Mouse (Mus musculus): ENCODE data around the gene Ajuba. TPM values are rescaled to one million over a fixed set of nuclear protein-coding genes. Genes with fewer than 3 reads are reported as not detected.

Ajuba gene
- polyA plus RNA-seq, 1 experiment from 2014 or later = 38.5 TPM

- H3K4me2 ChIP-seq (ENCODE audit: low read depth, severe bottlenecking) = no peak overlapping the region
- WGBS = 67% methylated on average over 11 of the region's 11 CpGs
- peaks cover 9% of the 10 kb centered on the region for H3K36me3 ChIP-seq (ENCODE audit: control insufficient read depth, insufficient read depth, low read length)
- H3K4me3 ChIP-seq (ENCODE audit: low read depth, low read length) = no peak overlapping the region
- no peaks in the 10 kb centered on the region for H3K9me3 ChIP-seq (ENCODE audit: control insufficient read depth, low read length)
- H3K27me3 ChIP-seq (ENCODE audit: control insufficient read depth, insufficient read depth, low read length) = no peaks in the 10 kb centered on the region
- no peaks in the 10 kb centered on the region for H3K4me1 ChIP-seq (ENCODE audit: control insufficient read depth, insufficient read depth, low read length)
- ATAC-seq (ENCODE audit: insufficient number of reproducible peaks, low FRiP score, low TSS enrichment, low read depth) = no peak
- no peak overlapping the region for H3K27ac ChIP-seq (replicated peaks; ENCODE audit: low read depth, low read length)
- DNase-seq (ENCODE audit: low spot score) = no peak
- H3K9ac ChIP-seq (ENCODE audit: low read length) = no peak overlapping the region
These were observed 36.6 kb downstream of the Ajuba start for GRCm38 (mm10) chr14:54540771-54541170.

GRCm38 (mm10) chr14:54538580-54538979 is 38.8 kb downstream of the Ajuba start:
- Histone ChIP-seq H3K27me3 (ENCODE audit: control insufficient read depth, insufficient read depth, low read length) (no peaks in the 10 kb centered on the region), H3K27ac (replicated peaks; ENCODE audit: low read depth, low read length) (no peak overlapping the region)

GRCm38 (mm10) chr14:54528446-54529111 is 48.8 kb downstream of the Ajuba start:
- DNase-seq (ENCODE audit: low spot score) (peak; percentile 97), ATAC-seq (ENCODE audit: insufficient number of reproducible peaks, low FRiP score, low TSS enrichment, low read depth) (peak; percentile 84)
- no peak overlapping the region for H3K4me3 ChIP-seq (ENCODE audit: low read depth, low read length)
- no peak overlapping the region for H3K9ac ChIP-seq (ENCODE audit: low read length)
- 13% methylated on average over 17 of the region's 17 CpGs for WGBS
- no peak overlapping the region for H3K27ac ChIP-seq (replicated peaks; ENCODE audit: low read depth, low read length)
- H3K27me3 ChIP-seq (ENCODE audit: control insufficient read depth, insufficient read depth, low read length) = no peaks in the 10 kb centered on the region
- H3K4me1 ChIP-seq (ENCODE audit: control insufficient read depth, insufficient read depth, low read length) = peaks cover 8% of the 10 kb centered on the region; the same call in 1 of the 2 replicates
- no peaks in the 10 kb centered on the region for H3K36me3 ChIP-seq (ENCODE audit: control insufficient read depth, insufficient read depth, low read length)
- H3K4me2 ChIP-seq (ENCODE audit: low read depth, severe bottlenecking) = no peak overlapping the region
- H3K9me3 ChIP-seq (ENCODE audit: control insufficient read depth, low read length) = no peaks in the 10 kb centered on the region

More at GRCm38 (mm10) chr14:54538580-54538979, 38.8 kb downstream of the Ajuba start:
- Histone ChIP-seq H3K4me1 (ENCODE audit: control insufficient read depth, insufficient read depth, low read length) (no peaks in the 10 kb centered on the region), H3K9me3 (ENCODE audit: control insufficient read depth, low read length) (no peaks in the 10 kb centered on the region), H3K9ac (ENCODE audit: low read length) (no peak overlapping the region), H3K36me3 (ENCODE audit: control insufficient read depth, insufficient read depth, low read length) (peaks cover 5% of the 10 kb centered on the region; the same call in 1 of the 2 replicates), H3K4me3 (ENCODE audit: low read depth, low read length) (no peak overlapping the region), H3K4me2 (ENCODE audit: low read depth, severe bottlenecking) (no peak overlapping the region)
- WGBS = 83% methylated on average over 2 of the region's 2 CpGs
- DNase-seq (ENCODE audit: low spot score) (no peak), ATAC-seq (ENCODE audit: insufficient number of reproducible peaks, low FRiP score, low TSS enrichment, low read depth) (no peak)

- Histone ChIP-seq H3K4me1 (ENCODE audit: control insufficient read depth, insufficient read depth, low read length) (peaks cover 8% of the 10 kb centered on the region; the same call in 1 of the 2 replicates), H3K4me3 (ENCODE audit: low read depth, low read length) (peak overlapping the region; percentile 34), H3K27me3 (ENCODE audit: control insufficient read depth, insufficient read depth, low read length) (no peaks in the 10 kb centered on the region), H3K36me3 (ENCODE audit: control insufficient read depth, insufficient read depth, low read length) (no peaks in the 10 kb centered on the region), H3K27ac (replicated peaks; ENCODE audit: low read depth, low read length) (no peak overlapping the region), H3K9ac (ENCODE audit: low read length) (peak overlapping the region; percentile 68), H3K4me2 (ENCODE audit: low read depth, severe bottlenecking) (peak overlapping the region; percentile 75), H3K9me3 (ENCODE audit: control insufficient read depth, low read length) (no peaks in the 10 kb centered on the region)
- ATAC-seq (ENCODE audit: insufficient number of reproducible peaks, low FRiP score, low TSS enrichment, low read depth) = peak; percentile 47; the same call in 1 of the 2 replicates
- 16% methylated on average over 5 of the region's 5 CpGs for WGBS
- peak; percentile 31 for DNase-seq (ENCODE audit: low spot score)
These were observed 49.4 kb downstream of the Ajuba start for GRCm38 (mm10) chr14:54528007-54528393.

- DNase-seq (ENCODE audit: low spot score) (peak; percentile 63), ATAC-seq (ENCODE audit: insufficient number of reproducible peaks, low FRiP score, low TSS enrichment, low read depth) (peak; percentile 65; the same call in 1 of the 2 replicates)
- 1% methylated on average over 18 of the region's 18 CpGs for WGBS
- Histone ChIP-seq H3K9me3 (ENCODE audit: control insufficient read depth, low read length) (no peaks in the 10 kb centered on the region), H3K27me3 (ENCODE audit: control insufficient read depth, insufficient read depth, low read length) (no peaks in the 10 kb centered on the region), H3K4me2 (ENCODE audit: low read depth, severe bottlenecking) (peak overlapping the region; percentile 75), H3K4me1 (ENCODE audit: control insufficient read depth, insufficient read depth, low read length) (peaks cover 8% of the 10 kb centered on the region; the same call in 1 of the 2 replicates), H3K9ac (ENCODE audit: low read length) (peak overlapping the region; percentile 68), H3K27ac (replicated peaks; ENCODE audit: low read depth, low read length) (peak overlapping the region; percentile 42; the same call in 1 of the 2 replicates), H3K4me3 (ENCODE audit: low read depth, low read length) (peak overlapping the region; percentile 34), H3K36me3 (ENCODE audit: control insufficient read depth, insufficient read depth, low read length) (no peaks in the 10 kb centered on the region)
These were observed 49.9 kb downstream of the Ajuba start for GRCm38 (mm10) chr14:54527227-54528006.

GRCm38 (mm10) chr14:54523600-54523999 is 53.8 kb downstream of the Ajuba start:
- no peak for DNase-seq (ENCODE audit: low spot score)

More at GRCm38 (mm10) chr14:54523600-54523999, 53.8 kb downstream of the Ajuba start:
- Histone ChIP-seq H3K4me2 (ENCODE audit: low read depth, severe bottlenecking) (no peak overlapping the region), H3K36me3 (ENCODE audit: control insufficient read depth, insufficient read depth, low read length) (no peaks in the 10 kb centered on the region), H3K4me3 (ENCODE audit: low read depth, low read length) (no peak overlapping the region), H3K9me3 (ENCODE audit: control insufficient read depth, low read length) (no peaks in the 10 kb centered on the region), H3K27me3 (ENCODE audit: control insufficient read depth, insufficient read depth, low read length) (no peaks in the 10 kb centered on the region), H3K4me1 (ENCODE audit: control insufficient read depth, insufficient read depth, low read length) (peaks cover 8% of the 10 kb centered on the region; the same call in 1 of the 2 replicates), H3K27ac (replicated peaks; ENCODE audit: low read depth, low read length) (no peak overlapping the region), H3K9ac (ENCODE audit: low read length) (no peak overlapping the region)
- no peak for ATAC-seq (ENCODE audit: insufficient number of reproducible peaks, low FRiP score, low TSS enrichment, low read depth)
- 39% methylated on average over 6 of the region's 6 CpGs for WGBS

MicroRNA genes within 50 kb of the gene (microRNA counts, 519-probe panel; counts per million panel counts)
- microRNA mmu-miR-686 = not detected

Small RNA genes within 50 kb of the gene (microRNA-seq; reads per million reads assigned to microRNA genes)
- not detected for gene Mir686

Other genes starting within 250 kb of the Ajuba start
- gene Oxa1l, start 216.7 kb downstream of the Ajuba start, polyA plus RNA-seq (2014; fragmentation: Nextera tagmentation; extraction: Ambion mirVana) = 52.0 and 58.1 TPM in 2 replicates
- 3.1 and 3.6 TPM in 2 replicates for gene Slc7a7, start 159.8 kb downstream of the Ajuba start, polyA plus RNA-seq (2014; fragmentation: Nextera tagmentation; extraction: Ambion mirVana)
- gene Mrpl52, start 150.6 kb downstream of the Ajuba start, polyA plus RNA-seq (2014; fragmentation: Nextera tagmentation; extraction: Ambion mirVana) = 228 and 236 TPM in 2 replicates
- gene Mmp14, start 145.9 kb downstream of the Ajuba start, polyA plus RNA-seq (2014; fragmentation: Nextera tagmentation; extraction: Ambion mirVana) = 97.8 and 101 TPM in 2 replicates
- 18.9 and 19.6 TPM in 2 replicates for gene Lrp10, start 113.4 kb downstream of the Ajuba start, polyA plus RNA-seq (2014; fragmentation: Nextera tagmentation; extraction: Ambion mirVana)
- 4.7 and 5.3 TPM in 2 replicates for gene Rem2, start 101.5 kb downstream of the Ajuba start, polyA plus RNA-seq (2014; fragmentation: Nextera tagmentation; extraction: Ambion mirVana)
- gene Prmt5, start 60.0 kb downstream of the Ajuba start, polyA plus RNA-seq (2014; fragmentation: Nextera tagmentation; extraction: Ambion mirVana) = 122 and 126 TPM in 2 replicates
- 52.4 and 53.1 TPM in 2 replicates for gene Haus4, start 22.9 kb downstream of the Ajuba start, polyA plus RNA-seq (2014; fragmentation: Nextera tagmentation; extraction: Ambion mirVana)
- 6.8 and 7.8 TPM in 2 replicates for gene 4931414P19Rik, start 28.4 kb upstream of the Ajuba start, polyA plus RNA-seq (2014; fragmentation: Nextera tagmentation; extraction: Ambion mirVana)
- gene Psmb5, start 40.5 kb upstream of the Ajuba start, polyA plus RNA-seq (2014; fragmentation: Nextera tagmentation; extraction: Ambion mirVana) = 474 and 488 TPM in 2 replicates
- gene Psmb11, start 43.9 kb upstream of the Ajuba start, polyA plus RNA-seq (2014; fragmentation: Nextera tagmentation; extraction: Ambion mirVana) = 0.20 TPM in 1 of 2 replicates, not detected in the other
- gene Gm17606, start 63.4 kb upstream of the Ajuba start, polyA plus RNA-seq (2014; fragmentation: Nextera tagmentation; extraction: Ambion mirVana) = not detected in 2 replicates
- gene Cdh24, start 63.8 kb upstream of the Ajuba start, polyA plus RNA-seq (2014; fragmentation: Nextera tagmentation; extraction: Ambion mirVana) = 8.6 and 10.2 TPM in 2 replicates
- 111 and 114 TPM in 2 replicates for gene 1700123O20Rik, start 108.7 kb upstream of the Ajuba start, polyA plus RNA-seq (2014; fragmentation: Nextera tagmentation; extraction: Ambion mirVana)
- 141 and 160 TPM in 2 replicates for gene Acin1, start 109.4 kb upstream of the Ajuba start, polyA plus RNA-seq (2014; fragmentation: Nextera tagmentation; extraction: Ambion mirVana)
- gene Gm29776, start 121.3 kb upstream of the Ajuba start, polyA plus RNA-seq (2014; fragmentation: Nextera tagmentation; extraction: Ambion mirVana) = 0.25 and 0.34 TPM in 2 replicates
- gene Cebpe, start 134.6 kb upstream of the Ajuba start, polyA plus RNA-seq (2014; fragmentation: Nextera tagmentation; extraction: Ambion mirVana) = not detected in 2 replicates
- 0.75 and 1.1 TPM in 2 replicates for gene Slc7a8, start 204.4 kb upstream of the Ajuba start, polyA plus RNA-seq (2014; fragmentation: Nextera tagmentation; extraction: Ambion mirVana)
- not detected in 2 replicates for gene Rnf212b, start 236.6 kb upstream of the Ajuba start, polyA plus RNA-seq (2014; fragmentation: Nextera tagmentation; extraction: Ambion mirVana)

Measured in limb, embryonic 11.5 days (tissue).